Mouse (Mus musculus): ENCODE results near the gene Gm36176.

The Gm36176 gene

DNA sequence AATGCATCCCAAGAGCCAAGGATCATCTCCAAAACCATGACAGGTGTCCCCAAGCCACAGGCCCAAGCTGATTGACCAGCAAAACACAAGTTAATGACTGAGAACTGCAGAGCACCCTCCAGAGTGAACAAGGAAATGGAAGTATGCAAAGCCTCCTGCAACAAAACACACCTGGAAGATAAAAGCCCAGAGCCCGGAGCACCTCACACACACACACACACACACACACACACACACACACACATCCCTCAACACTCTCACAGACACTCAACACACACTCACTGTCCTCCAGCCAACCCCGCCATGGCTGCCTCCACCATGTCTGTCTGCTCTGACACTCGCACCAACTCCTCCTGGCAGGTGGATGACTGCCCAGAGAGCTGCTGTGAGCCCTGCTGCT, at the start of gene Gm36176:
Gene Gm36176 (plus strand): TSS at position 301 of the 400 bp plus-strand sequence.
- DNase-seq = no peak

- DNase-seq = no peak
These were observed 48.9 kb upstream of the Gm36176 start for GRCm38 (mm10) chr10:77797677-77798076.

- DNase-seq = peak in 1 of 2 experiments; percentile 14
These were observed 48.3 kb upstream of the Gm36176 start for GRCm38 (mm10) chr10:77798164-77798920.

- no peak for DNase-seq
These were observed 47.6 kb upstream of the Gm36176 start, which contains the start of gene Gm19668 for GRCm38 (mm10) chr10:77798921-77799508. Gene Gm19668, minus strand, starts transcription at chr10:77799133.

DNA sequence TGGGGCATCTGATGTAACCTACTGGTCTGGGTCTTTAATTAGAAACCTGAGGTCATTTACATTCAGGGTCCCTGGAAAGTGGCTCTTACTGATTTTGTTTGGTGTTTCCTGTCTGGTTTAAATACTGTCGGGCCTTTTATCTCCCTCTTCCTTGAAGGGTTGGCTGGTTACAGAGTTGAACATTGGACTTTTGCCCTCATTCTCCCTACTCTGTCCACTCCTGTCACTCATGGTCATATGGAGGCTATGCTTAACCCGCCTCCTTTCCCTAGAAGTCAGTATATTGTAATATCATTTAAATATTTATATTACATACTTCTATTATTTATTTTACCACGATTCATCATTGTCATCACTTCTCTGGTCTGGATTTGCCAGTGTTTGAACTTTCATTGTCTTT, 42.5 kb upstream of the Gm36176 start:
- no peak for DNase-seq

DNA sequence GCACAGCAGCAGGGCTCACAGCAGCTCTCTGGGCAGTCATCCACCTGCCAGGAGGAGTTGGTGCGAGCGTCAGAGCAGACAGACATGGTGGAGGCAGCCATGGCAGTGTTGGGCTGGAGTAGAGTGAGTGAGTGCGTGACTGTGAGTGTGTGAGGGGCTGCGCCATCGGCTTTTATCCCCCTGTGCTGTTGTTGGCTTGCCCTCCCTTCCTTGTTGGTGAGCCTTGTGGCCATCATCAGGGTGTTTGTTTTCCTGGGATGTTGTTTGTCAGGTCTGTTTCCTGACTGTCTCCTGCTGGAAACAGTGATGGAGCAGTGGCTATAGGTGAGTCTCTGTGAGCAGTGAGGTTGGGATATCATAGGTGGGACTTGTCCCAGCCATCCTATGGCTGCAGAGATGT, 34.9 kb upstream of the Gm36176 start, which contains the start of gene Gm9507:
Gene Gm9507 (minus strand): TSS at position 101 of the 400 bp plus-strand sequence.
- no peak for DNase-seq

GRCm38 (mm10) chr10:77814382-77814781, 32.2 kb upstream of the Gm36176 start, which contains the start of gene Gm2696:
Gene Gm2696, plus strand, starts transcription at chr10:77814682.
- no peak for DNase-seq

- no peak for DNase-seq
These were observed 31.1 kb upstream of the Gm36176 start for GRCm38 (mm10) chr10:77815514-77815913.

GRCm38 (mm10) chr10:77818523-77818922, 28.1 kb upstream of the Gm36176 start:
- DNase-seq = no peak

- DNase-seq = no peak
These were observed 27.4 kb upstream of the Gm36176 start for GRCm38 (mm10) chr10:77819203-77819602.

DNA sequence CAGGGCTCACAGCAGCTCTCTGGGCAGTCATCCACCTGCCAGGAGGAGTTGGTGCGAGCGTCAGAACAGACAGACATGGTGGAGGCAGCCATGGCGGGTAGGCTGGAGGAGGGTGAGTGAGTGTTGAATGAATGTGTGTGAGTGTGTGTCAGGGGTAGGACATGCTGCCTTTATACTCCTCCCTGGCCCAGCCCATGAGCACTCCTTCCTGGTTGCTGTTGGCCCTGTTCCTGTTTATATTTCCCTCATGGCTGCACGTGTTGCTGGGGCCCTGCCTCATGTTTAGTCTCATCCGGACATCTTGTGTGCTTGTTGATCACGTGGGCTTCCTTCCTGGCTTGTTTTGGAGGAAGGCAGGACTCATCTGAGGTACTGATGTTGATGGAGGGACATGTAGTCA, 19.7 kb upstream of the Gm36176 start, which contains the start of gene Krtap10-4:
Gene Krtap10-4 (minus strand): TSS at position 145 of the 400 bp plus-strand sequence.
- DNase-seq = no peak

- no peak for DNase-seq
These were observed 11.0 kb upstream of the Gm36176 start, which contains the start of gene Krtap10-10 for GRCm38 (mm10) chr10:77835647-77836046. Gene Krtap10-10, plus strand, starts transcription at chr10:77835947.

- no peak for DNase-seq
These were observed 7.6 kb upstream of the Gm36176 start for GRCm38 (mm10) chr10:77839006-77839405.

DNA sequence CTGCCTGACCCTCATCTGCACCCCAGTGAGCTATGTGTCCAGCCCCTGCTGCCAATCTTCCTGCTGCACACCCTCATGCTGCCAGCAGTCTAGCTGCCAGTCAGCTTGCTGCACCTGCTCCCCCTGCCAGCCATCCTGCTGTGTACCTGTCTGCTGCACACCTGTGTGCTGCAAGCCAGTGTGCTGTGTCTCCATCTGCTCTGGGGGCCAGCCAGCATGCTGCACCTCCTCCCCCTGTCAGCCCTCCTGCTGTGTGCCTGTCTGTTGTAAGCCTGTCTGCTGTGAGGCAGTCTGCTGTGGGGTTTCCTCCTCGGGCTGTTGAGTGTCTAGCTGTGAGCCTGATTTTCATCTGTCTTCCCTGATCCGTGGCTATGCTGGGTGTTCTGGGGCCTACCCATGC, 358 bp downstream of the Gm36176 start:
- DNase-seq = peak; percentile 19 to 37

DNA sequence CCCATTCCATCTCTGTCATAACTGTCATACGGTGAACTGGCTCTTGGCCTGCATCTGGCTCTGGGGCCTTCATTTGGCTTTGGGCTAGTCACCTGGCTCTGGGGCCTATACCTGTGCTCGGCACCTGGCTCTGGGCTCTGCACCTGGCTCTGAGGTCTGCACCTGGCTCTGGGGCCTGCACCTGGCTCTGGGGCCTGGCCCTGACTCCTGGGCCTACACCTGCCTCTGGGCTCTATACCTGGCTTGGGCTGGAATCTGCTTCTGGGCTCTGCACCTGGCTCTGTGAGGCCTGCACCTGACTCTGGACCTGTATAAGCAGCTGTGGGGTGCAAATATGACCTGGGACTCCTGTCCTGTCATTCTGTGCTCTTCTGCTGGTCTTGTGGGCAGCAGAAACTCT, 935 bp downstream of the Gm36176 start:
- no peak for DNase-seq

GRCm38 (mm10) chr10:77852559-77852958, 6.0 kb downstream of the Gm36176 start, which contains the start of gene Gm10318:
Gene Gm10318, plus strand, starts transcription at chr10:77852859.
- DNase-seq = no peak

GRCm38 (mm10) chr10:77861675-77862074, 15.1 kb downstream of the Gm36176 start, which contains the start of gene Gm3285:
Gene Gm3285, plus strand, starts transcription at chr10:77861975.
- DNase-seq = no peak

GRCm38 (mm10) chr10:77864067-77864761, 17.6 kb downstream of the Gm36176 start:
- peak in 1 of 2 experiments; percentile 10 for DNase-seq

- DNase-seq = no peak
These were observed 18.1 kb downstream of the Gm36176 start for GRCm38 (mm10) chr10:77864762-77865143.

GRCm38 (mm10) chr10:77867546-77867945, 20.9 kb downstream of the Gm36176 start:
- DNase-seq = no peak

GRCm38 (mm10) chr10:77869651-77870050, 23.0 kb downstream of the Gm36176 start:
- no peak for DNase-seq

GRCm38 (mm10) chr10:77878985-77879384, 32.4 kb downstream of the Gm36176 start:
- DNase-seq = no peak

GRCm38 (mm10) chr10:77880305-77880704, 33.7 kb downstream of the Gm36176 start:
- DNase-seq = no peak

All from cerebellum, postnatal 36 days (tissue).